Mouse (Mus musculus) stomach, embryonic 14.5 days (tissue): Measurements from ENCODE around the gene Brf1. TPM values are rescaled to one million over a fixed set of nuclear protein-coding genes. Genes with fewer than 3 reads are reported as not detected.

Source experiments
- ATAC-seq: fragments of 200-750 bp; cut with Nextera tagmentation; 2 replicates; pipeline ENCODE4 v1.8.0; 2017; ENCODE audit warnings: low read depth, moderate TSS enrichment; ENCODE audit not compliant: insufficient number of reproducible peaks, insufficient read depth, low FRiP score
- H3K27ac ChIP-seq: fragments of 300-500 bp; sonication (generic); 2 replicates; pipeline ENCODE4 v1.5.1; 2014; ENCODE audit warnings: mild to moderate bottlenecking, low read length, moderate library complexity, mixed read lengths
- H3K27me3 ChIP-seq: fragments of 300-500 bp; sonication (generic); 2 replicates; pipeline ENCODE4 v1.6.1; 2014; ENCODE audit warnings: low read length, control low read depth, mixed read lengths; ENCODE audit not compliant: control insufficient read depth, insufficient read depth
- H3K36me3 ChIP-seq: fragments of 300-500 bp; sonication (generic); 2 replicates; pipeline ENCODE4 v1.6.1; 2014; ENCODE audit warnings: mild to moderate bottlenecking, control low read depth, low read length, moderate library complexity, mixed read lengths; ENCODE audit not compliant: control insufficient read depth, insufficient read depth
- H3K4me1 ChIP-seq: fragments of 300-500 bp; sonication (generic); 2 replicates; pipeline ENCODE4 v1.6.1; 2014; ENCODE audit warnings: low read length, control low read depth, mixed read lengths; ENCODE audit not compliant: control insufficient read depth, insufficient read depth
- H3K4me2 ChIP-seq: fragments of 300-500 bp; sonication (generic); replicated peaks from 2 replicates; pipeline ENCODE4 v1.6.1; 2014; ENCODE audit warnings: low read depth, low read length, control low read depth
- H3K4me3 ChIP-seq: fragments of 300-500 bp; sonication (generic); 2 replicates; pipeline ENCODE4 v1.5.1; 2014; ENCODE audit warnings: low read depth, low read length, control low read depth
- H3K9ac ChIP-seq: fragments of 300-500 bp; sonication (generic); replicated peaks from 2 replicates; pipeline ENCODE4 v1.6.1; 2014; ENCODE audit warnings: low read depth, mild to moderate bottlenecking, control low read depth, low read length, moderate library complexity, mixed read lengths
- H3K9me3 ChIP-seq: fragments of 300-500 bp; sonication (generic); 2 replicates; pipeline ENCODE4 v1.6.1; 2016; ENCODE audit warnings: low read depth, low read length, control low read depth; ENCODE audit not compliant: control insufficient read depth
- WGBS: fragments of 180-500 bp; shearing (Covaris S2); extraction: QIAGEN DNeasy Blood & Tissue Kit; methylation state at CpG from one replicate; pipeline ENCODE4 v1.1.7; 2014; 5-methylcytosine and 5-hydroxymethylcytosine counted together
- polyA plus RNA-seq: library from polyadenylated mRNA; unstranded; fragments of >200 nt; fragmentation: Nextera tagmentation; extraction: Ambion mirVana; gene quantifications from 2 replicates; pipeline ENCODE4 v1.2.1, GENCODE M21; 2014

Gene Brf1
- polyA plus RNA-seq, 1 experiment from 2014 or later: 71.5 TPM

- no peak overlapping the region for H3K4me3 ChIP-seq
- no peaks in the 10 kb centered on the region for H3K36me3 ChIP-seq
- no peak overlapping the region for H3K9ac ChIP-seq
- no peaks in the 10 kb centered on the region for H3K9me3 ChIP-seq
- WGBS: 84% methylated on average over 4 of the region's 4 CpGs
- ATAC-seq: no peak
- no peak overlapping the region for H3K27ac ChIP-seq
- H3K27me3 ChIP-seq: no peaks in the 10 kb centered on the region
- H3K4me2 ChIP-seq: no peak overlapping the region
- 0 out of 2 replicates have a peak, but pooled peaks cover 4% of the 10 kb centered on the region for H3K4me1 ChIP-seq
Observed at GRCm38 (mm10) chr12:113036996-113037395, 36.5 kb upstream of the Brf1 start.

- H3K4me1 ChIP-seq: 0 out of 2 replicates have a peak, but pooled peaks cover 4% of the 10 kb centered on the region
- H3K4me3 ChIP-seq: no peak overlapping the region
- no peak overlapping the region for H3K9ac ChIP-seq
- no peaks in the 10 kb centered on the region for H3K27me3 ChIP-seq
- no peak for ATAC-seq
- no peaks in the 10 kb centered on the region for H3K9me3 ChIP-seq
- H3K27ac ChIP-seq: no peak overlapping the region
- no peak overlapping the region for H3K4me2 ChIP-seq
- 82% methylated on average over 2 of the region's 2 CpGs for WGBS
- H3K36me3 ChIP-seq: no peaks in the 10 kb centered on the region
Observed at GRCm38 (mm10) chr12:113035093-113035492, 34.6 kb upstream of the Brf1 start.

- 0 out of 2 replicates have a peak, but pooled peaks cover 4% of the 10 kb centered on the region for H3K4me1 ChIP-seq
- H3K27ac ChIP-seq: no peak overlapping the region
- WGBS: 72% methylated on average over 11 of the region's 11 CpGs
- no peak overlapping the region for H3K4me3 ChIP-seq
- no peak overlapping the region for H3K4me2 ChIP-seq
- no peaks in the 10 kb centered on the region for H3K27me3 ChIP-seq
- no peaks in the 10 kb centered on the region for H3K9me3 ChIP-seq
- H3K36me3 ChIP-seq: peaks cover 2% of the 10 kb centered on the region; the same call in 1 of the 2 replicates
- H3K9ac ChIP-seq: no peak overlapping the region
- ATAC-seq: 0 out of 2 replicates have a peak, but pooled peaks have one; percentile 12
Observed at GRCm38 (mm10) chr12:113032296-113033250, 32.1 kb upstream of the Brf1 start.

- WGBS: 77% methylated on average over 6 of the region's 6 CpGs
- no peak overlapping the region for H3K4me3 ChIP-seq
Observed at GRCm38 (mm10) chr12:113031441-113031840, 30.9 kb upstream of the Brf1 start.

GRCm38 (mm10) chr12:113030993-113031392 is 30.5 kb upstream of the Brf1 start:
- H3K36me3 ChIP-seq: peaks cover 2% of the 10 kb centered on the region; the same call in 1 of the 2 replicates
- ATAC-seq: no peak
- 0 out of 2 replicates have a peak, but pooled peaks cover 4% of the 10 kb centered on the region for H3K4me1 ChIP-seq
- no peak overlapping the region for H3K4me2 ChIP-seq
- H3K27ac ChIP-seq: no peak overlapping the region
- H3K27me3 ChIP-seq: no peaks in the 10 kb centered on the region
- H3K9ac ChIP-seq: no peak overlapping the region
- no peak overlapping the region for H3K4me3 ChIP-seq
- H3K9me3 ChIP-seq: no peaks in the 10 kb centered on the region
- WGBS: 81% methylated on average over 9 of the region's 9 CpGs

More at GRCm38 (mm10) chr12:113031441-113031840, 30.9 kb upstream of the Brf1 start:
- Histone ChIP-seq H3K27ac (no peak overlapping the region), H3K4me1 (0 out of 2 replicates have a peak, but pooled peaks cover 4% of the 10 kb centered on the region), H3K9me3 (no peaks in the 10 kb centered on the region), H3K9ac (no peak overlapping the region), H3K36me3 (peaks cover 2% of the 10 kb centered on the region; the same call in 1 of the 2 replicates), H3K27me3 (no peaks in the 10 kb centered on the region), H3K4me2 (no peak overlapping the region)
- no peak for ATAC-seq

DNA sequence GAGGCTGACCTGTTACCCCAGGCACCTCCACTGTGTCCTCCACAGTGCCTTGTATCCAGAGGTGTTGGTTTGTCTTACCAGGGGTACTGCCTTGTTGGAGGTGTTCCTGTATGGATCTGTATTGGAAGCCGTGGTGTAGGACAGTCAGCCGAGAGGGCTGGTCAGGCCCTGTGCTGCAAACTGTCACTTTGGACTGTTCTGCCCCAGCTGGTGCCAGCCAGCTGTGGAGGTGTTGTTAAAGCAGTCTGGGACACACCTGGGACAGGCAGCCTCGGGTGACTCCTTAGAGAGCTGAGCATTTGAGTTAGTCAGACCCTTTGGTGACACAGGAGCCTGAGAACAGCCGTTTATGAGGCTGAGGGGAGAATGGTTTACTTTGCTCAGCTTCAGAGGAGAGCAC is 29.5 kb upstream of the Brf1 start:
- H3K9me3 ChIP-seq: no peaks in the 10 kb centered on the region
- WGBS: 59% methylated on average over 4 of the region's 4 CpGs
- H3K27me3 ChIP-seq: no peaks in the 10 kb centered on the region
- H3K4me1 ChIP-seq: 0 out of 2 replicates have a peak, but pooled peaks cover 4% of the 10 kb centered on the region
- H3K27ac ChIP-seq: no peak overlapping the region
- ATAC-seq: no peak
- H3K4me2 ChIP-seq: no peak overlapping the region
- no peak overlapping the region for H3K9ac ChIP-seq
- H3K4me3 ChIP-seq: no peak overlapping the region
- H3K36me3 ChIP-seq: peaks cover 2% of the 10 kb centered on the region; the same call in 1 of the 2 replicates

DNA sequence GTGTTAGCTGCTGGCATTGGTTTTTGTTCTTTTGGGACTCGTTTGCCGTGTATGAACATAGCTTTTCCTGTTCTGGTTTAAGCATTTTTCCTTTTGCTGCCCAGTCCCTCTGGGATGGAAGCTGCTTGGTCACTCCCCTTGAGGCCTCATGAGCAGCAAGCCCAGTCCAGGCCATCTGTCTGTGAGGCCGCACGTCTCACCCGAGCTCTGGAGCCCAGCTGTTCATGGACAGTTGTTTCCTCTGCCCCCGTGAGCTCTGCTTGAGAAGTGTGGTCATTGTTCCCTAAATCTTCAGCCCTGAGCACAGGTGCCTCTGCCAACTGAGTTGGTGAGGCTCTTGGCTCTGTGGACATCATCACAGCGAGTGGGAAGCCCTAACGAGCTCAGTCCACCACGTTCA is 28.4 kb upstream of the Brf1 start:
- 79% methylated on average over 9 of the region's 9 CpGs for WGBS
- Histone ChIP-seq H3K36me3 (peaks cover 2% of the 10 kb centered on the region; the same call in 1 of the 2 replicates), H3K27ac (no peak overlapping the region), H3K27me3 (no peaks in the 10 kb centered on the region), H3K9me3 (no peaks in the 10 kb centered on the region), H3K4me2 (no peak overlapping the region), H3K4me3 (no peak overlapping the region), H3K9ac (no peak overlapping the region), H3K4me1 (0 out of 2 replicates have a peak, but pooled peaks cover 4% of the 10 kb centered on the region)
- no peak for ATAC-seq

DNA sequence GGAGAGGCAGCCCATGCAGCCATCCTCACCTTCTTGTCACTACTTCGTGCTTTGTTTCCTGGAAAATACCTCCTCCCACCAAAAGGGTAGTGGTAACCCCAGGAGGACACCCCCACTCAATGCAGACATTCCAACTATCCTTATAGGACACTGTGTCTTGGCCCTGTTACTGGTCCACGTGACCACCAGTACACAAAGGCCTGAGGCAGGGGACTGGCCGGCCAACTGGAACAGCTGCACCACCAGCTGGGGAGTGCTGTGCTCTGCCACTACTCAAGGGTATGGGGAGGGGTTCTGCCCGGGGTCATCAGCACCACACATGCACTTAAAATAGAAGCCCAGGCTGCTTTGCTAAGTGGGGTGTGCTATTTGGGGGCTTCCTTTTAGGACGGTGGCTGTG is 27.6 kb upstream of the Brf1 start:
- Histone ChIP-seq H3K27me3 (no peaks in the 10 kb centered on the region), H3K4me1 (0 out of 2 replicates have a peak, but pooled peaks cover 4% of the 10 kb centered on the region), H3K36me3 (peaks cover 2% of the 10 kb centered on the region), H3K4me3 (no peak overlapping the region), H3K9ac (no peak overlapping the region), H3K27ac (no peak overlapping the region), H3K9me3 (no peaks in the 10 kb centered on the region), H3K4me2 (no peak overlapping the region)
- WGBS: 67% methylated on average over 5 of the region's 5 CpGs
- ATAC-seq: 0 out of 2 replicates have a peak, but pooled peaks have one; percentile 26
